Mouse (Mus musculus) cortical plate, adult 2 months (tissue): ENCODE measurements at regions not wholly inside any gene's neighbourhood (a gene's known extent, or its start where the extent isn't known, plus 50 kb on each side); places are given as distances from the start of the nearest gene placed in this dataset.

Experiments used
- CTCF ChIP-seq: fragments of 200-500 bp; IDR thresholded peaks from 2 replicates; pipeline ENCODE4 v1.5.1; 2011; ENCODE audit warnings: mild to moderate bottlenecking, control low read depth, low read length; ENCODE audit not compliant: insufficient read depth; ENCODE audit errors: extremely low read depth
- POLR2A ChIP-seq: fragments of 200-500 bp; IDR thresholded peaks from 2 replicates; pipeline ENCODE4 v1.6.1; 2011; ENCODE audit warnings: mild to moderate bottlenecking, low read length, control low read depth; ENCODE audit not compliant: insufficient read depth; ENCODE audit errors: extremely low read depth

- TF ChIP-seq CTCF: no peak
- TF ChIP-seq POLR2A: no peak
Observed at GRCm38 (mm10) chr2:45408136-45408535, 290.9 kb upstream of the Zeb2 start.
